Mouse (Mus musculus): ENCODE measurements at regions not wholly inside any gene's neighbourhood (a gene's known extent, or its start where the extent isn't known, plus 50 kb on each side); places are given as distances from the start of the nearest gene placed in this dataset.

DNA sequence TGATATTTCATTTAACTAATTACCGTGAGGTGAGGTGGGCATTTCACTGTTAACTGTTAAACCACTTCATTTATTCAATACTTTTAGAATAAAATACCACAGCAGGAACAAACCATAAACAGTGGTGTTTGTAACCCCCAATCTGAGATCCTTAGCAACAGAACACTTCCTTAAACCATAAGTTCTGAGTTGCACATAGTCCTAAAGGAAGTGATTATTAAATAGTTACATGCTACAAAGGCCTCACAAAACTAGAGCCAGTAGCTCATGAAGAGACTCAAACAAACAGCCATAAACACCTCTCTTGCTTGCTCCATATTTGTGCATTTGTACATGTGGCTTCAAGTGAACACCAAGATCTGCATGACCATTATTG lies 222.5 kb upstream of the Mmadhc start:
- Histone ChIP-seq H3K9ac (ENCODE audit: low read depth, low read length) (no peak overlapping the region), H3K9me3 (ENCODE audit: control insufficient read depth, low read length) (no peaks in the 10 kb centered on the region), H3K36me3 (ENCODE audit: control insufficient read depth, insufficient read depth, low read length) (no peaks in the 10 kb centered on the region), H3K4me1 (ENCODE audit: control insufficient read depth, insufficient read depth, low read length) (no peaks in the 10 kb centered on the region), H3K4me3 (ENCODE audit: low read length) (no peak overlapping the region), H3K27ac (ENCODE audit: low read length) (no peak overlapping the region), H3K4me2 (ENCODE audit: low read depth, low read length) (no peak overlapping the region), H3K27me3 (replicated peaks; ENCODE audit: control insufficient read depth, insufficient read depth, low read length) (no peaks in the 10 kb centered on the region)
- ATAC-seq, result no peak
- WGBS, result 73% methylated on average over 1 of the region's 1 CpGs

DNA sequence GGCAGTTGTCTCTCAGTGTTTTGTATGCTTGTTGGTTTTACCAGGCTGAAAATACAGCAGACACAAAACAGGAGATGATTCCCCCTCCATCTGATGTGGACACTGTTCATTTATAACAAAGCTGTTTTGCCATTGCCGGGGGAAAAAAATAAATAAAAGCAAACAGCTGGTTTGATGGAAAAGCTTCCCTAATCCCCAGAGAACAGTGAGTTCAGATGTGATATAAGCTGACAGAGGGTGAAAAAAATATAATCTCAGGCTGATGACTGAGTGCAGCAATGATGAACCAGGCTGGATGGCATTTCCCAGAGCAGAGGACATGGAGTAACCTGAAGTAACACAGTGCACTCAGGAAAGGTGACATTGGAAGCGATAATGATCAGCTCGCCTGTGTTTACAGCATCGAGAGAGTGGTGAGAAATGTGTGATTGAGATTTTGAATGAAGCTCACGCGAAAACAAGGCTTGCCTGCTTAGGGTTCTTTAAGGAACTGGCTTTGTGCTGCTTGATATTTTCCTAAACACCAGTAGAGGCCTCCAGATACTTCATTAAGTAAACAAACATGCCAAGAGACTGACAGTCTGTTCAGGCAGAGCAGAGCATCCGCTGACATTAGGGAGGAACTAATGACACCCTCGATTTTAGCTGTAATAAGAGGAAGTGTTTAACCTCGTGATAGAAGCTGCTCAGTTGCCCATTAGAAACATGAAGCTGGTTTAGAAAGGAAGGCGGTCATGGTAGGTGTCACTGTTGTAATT lies 221.9 kb upstream of the Mmadhc start:
- 47% methylated on average over 10 of the region's 10 CpGs for WGBS
- H3K4me2 ChIP-seq (ENCODE audit: low read depth, low read length), result no peak overlapping the region
- H3K27me3 ChIP-seq (replicated peaks; ENCODE audit: control insufficient read depth, insufficient read depth, low read length), result no peaks in the 10 kb centered on the region
- no peaks in the 10 kb centered on the region for H3K4me1 ChIP-seq (ENCODE audit: control insufficient read depth, insufficient read depth, low read length)
- H3K4me3 ChIP-seq (ENCODE audit: low read length), result no peak overlapping the region
- no peaks in the 10 kb centered on the region for H3K36me3 ChIP-seq (ENCODE audit: control insufficient read depth, insufficient read depth, low read length)
- no peak overlapping the region for H3K27ac ChIP-seq (ENCODE audit: low read length)
- H3K9ac ChIP-seq (ENCODE audit: low read depth, low read length), result no peak overlapping the region
- no peaks in the 10 kb centered on the region for H3K9me3 ChIP-seq (ENCODE audit: control insufficient read depth, low read length)
- ATAC-seq, result no peak

- H3K27ac ChIP-seq (ENCODE audit: low read length), result no peak overlapping the region
- WGBS, result 92% methylated on average over 4 of the region's 4 CpGs
- H3K36me3 ChIP-seq (ENCODE audit: control insufficient read depth, insufficient read depth, low read length), result no peaks in the 10 kb centered on the region
- no peak overlapping the region for H3K4me3 ChIP-seq (ENCODE audit: low read length)
- H3K9ac ChIP-seq (ENCODE audit: low read depth, low read length), result no peak overlapping the region
- H3K9me3 ChIP-seq (ENCODE audit: control insufficient read depth, low read length), result no peaks in the 10 kb centered on the region
- H3K4me2 ChIP-seq (ENCODE audit: low read depth, low read length), result no peak overlapping the region
- ATAC-seq, result no peak
- no peaks in the 10 kb centered on the region for H3K4me1 ChIP-seq (ENCODE audit: control insufficient read depth, insufficient read depth, low read length)
- H3K27me3 ChIP-seq (replicated peaks; ENCODE audit: control insufficient read depth, insufficient read depth, low read length), result no peaks in the 10 kb centered on the region
Measured at GRCm38 (mm10) chr2:50513276-50513675, 216.7 kb upstream of the Mmadhc start.

- 88% methylated on average over 8 of the region's 8 CpGs for WGBS
- Histone ChIP-seq H3K9me3 (ENCODE audit: control insufficient read depth, low read length) (no peaks in the 10 kb centered on the region), H3K4me3 (ENCODE audit: low read length) (no peak overlapping the region), H3K27me3 (replicated peaks; ENCODE audit: control insufficient read depth, insufficient read depth, low read length) (no peaks in the 10 kb centered on the region), H3K4me2 (ENCODE audit: low read depth, low read length) (no peak overlapping the region), H3K36me3 (ENCODE audit: control insufficient read depth, insufficient read depth, low read length) (no peaks in the 10 kb centered on the region), H3K4me1 (ENCODE audit: control insufficient read depth, insufficient read depth, low read length) (no peaks in the 10 kb centered on the region), H3K27ac (ENCODE audit: low read length) (no peak overlapping the region), H3K9ac (ENCODE audit: low read depth, low read length) (no peak overlapping the region)
- ATAC-seq, result no peak
Measured at GRCm38 (mm10) chr2:50498713-50499112, 202.1 kb upstream of the Mmadhc start.

GRCm38 (mm10) chr2:50496057-50496433 lies 199.4 kb upstream of the Mmadhc start:
- no peaks in the 10 kb centered on the region for H3K27me3 ChIP-seq (replicated peaks; ENCODE audit: control insufficient read depth, insufficient read depth, low read length)
- WGBS, result 91% methylated on average over 3 of the region's 3 CpGs
- no peaks in the 10 kb centered on the region for H3K4me1 ChIP-seq (ENCODE audit: control insufficient read depth, insufficient read depth, low read length)
- no peak overlapping the region for H3K4me2 ChIP-seq (ENCODE audit: low read depth, low read length)
- no peak overlapping the region for H3K4me3 ChIP-seq (ENCODE audit: low read length)
- H3K27ac ChIP-seq (ENCODE audit: low read length), result no peak overlapping the region
- no peaks in the 10 kb centered on the region for H3K9me3 ChIP-seq (ENCODE audit: control insufficient read depth, low read length)
- ATAC-seq, result no peak
- no peak overlapping the region for H3K9ac ChIP-seq (ENCODE audit: low read depth, low read length)
- no peaks in the 10 kb centered on the region for H3K36me3 ChIP-seq (ENCODE audit: control insufficient read depth, insufficient read depth, low read length)

DNA sequence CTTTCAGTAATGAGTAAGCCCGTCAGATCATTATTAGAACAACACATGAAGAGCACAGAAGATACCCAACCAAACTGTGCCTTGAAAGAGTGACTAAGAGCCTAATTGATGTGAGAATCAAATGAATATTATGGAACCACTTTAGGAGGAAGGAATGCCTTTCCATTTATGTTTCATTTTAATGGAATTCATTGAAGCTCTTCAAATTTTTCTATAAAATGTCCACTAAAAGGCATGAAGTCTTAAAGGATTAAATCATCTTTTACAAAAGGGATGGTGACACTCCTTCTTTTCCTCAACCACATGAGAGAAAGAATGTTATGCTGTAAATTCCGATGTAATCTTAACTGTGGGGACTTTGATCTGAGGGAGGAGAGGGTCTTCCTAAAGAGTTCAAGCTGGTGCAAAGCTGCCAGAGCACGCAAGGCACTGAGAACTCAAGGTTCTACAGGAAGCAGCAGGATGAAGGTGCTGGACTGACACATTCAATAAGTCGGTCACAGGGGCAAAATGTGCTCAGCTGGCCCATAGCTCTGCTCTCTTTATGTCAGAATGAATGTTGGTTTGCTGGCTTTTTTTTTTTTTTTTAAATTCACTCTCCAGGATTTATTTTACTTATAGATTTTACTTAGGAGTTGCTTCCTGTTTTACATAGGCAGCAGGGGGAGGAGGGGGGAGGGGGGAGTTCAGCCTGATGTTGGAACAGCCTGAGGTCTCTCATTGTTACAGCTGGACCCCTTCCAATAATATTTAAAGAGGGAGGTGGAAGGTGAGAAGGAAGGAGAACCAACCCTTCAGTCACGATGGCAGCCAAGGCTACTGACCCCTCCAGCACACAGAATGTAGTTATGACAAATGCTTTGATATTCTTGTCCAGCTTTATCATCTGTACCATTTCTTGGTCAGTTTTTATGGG lies 198.8 kb upstream of the Mmadhc start:
- Histone ChIP-seq H3K36me3 (ENCODE audit: control insufficient read depth, insufficient read depth, low read length) (no peaks in the 10 kb centered on the region), H3K9ac (ENCODE audit: low read depth, low read length) (no peak overlapping the region), H3K9me3 (ENCODE audit: control insufficient read depth, low read length) (no peaks in the 10 kb centered on the region), H3K4me1 (ENCODE audit: control insufficient read depth, insufficient read depth, low read length) (no peaks in the 10 kb centered on the region), H3K27ac (ENCODE audit: low read length) (no peak overlapping the region), H3K4me2 (ENCODE audit: low read depth, low read length) (no peak overlapping the region), H3K27me3 (replicated peaks; ENCODE audit: control insufficient read depth, insufficient read depth, low read length) (no peaks in the 10 kb centered on the region), H3K4me3 (ENCODE audit: low read length) (no peak overlapping the region)
- ATAC-seq, result peak; percentile 62
- WGBS, result 42% methylated on average over 5 of the region's 5 CpGs

DNA sequence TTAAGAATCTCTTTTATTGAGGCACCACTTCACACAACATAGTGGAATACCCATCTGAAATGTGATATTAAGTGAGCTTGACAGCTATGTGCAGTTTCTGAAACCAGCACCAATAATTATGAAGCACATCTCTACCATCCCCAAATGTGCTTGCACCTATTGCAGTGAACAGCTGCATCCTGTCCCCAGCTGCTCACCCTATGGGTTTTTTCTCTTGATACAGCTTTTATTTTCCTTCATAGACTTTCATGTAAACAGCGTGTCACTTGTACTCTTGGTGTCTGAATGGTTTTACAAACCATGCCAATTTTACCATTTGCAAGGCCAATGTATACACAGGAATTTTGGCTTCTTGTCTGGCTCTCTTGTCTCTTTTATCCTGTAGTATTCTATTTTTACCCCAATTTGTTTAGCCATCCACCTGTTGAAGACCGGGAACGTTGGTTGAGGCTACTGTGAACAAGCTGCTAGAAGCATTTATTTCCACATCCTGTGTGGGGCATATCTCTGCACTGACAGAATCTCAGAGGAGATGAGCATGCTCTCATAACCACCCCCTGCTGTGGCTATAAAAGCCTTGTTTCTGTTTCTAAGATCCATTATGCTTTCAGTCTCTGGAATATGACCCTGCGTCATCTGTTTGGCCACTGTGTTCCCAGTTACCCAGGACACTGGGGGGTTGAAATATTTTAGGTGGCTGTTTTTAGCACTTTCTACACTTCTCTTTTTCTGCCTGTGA lies 197.2 kb upstream of the Mmadhc start:
- no peaks in the 10 kb centered on the region for H3K27me3 ChIP-seq (replicated peaks; ENCODE audit: control insufficient read depth, insufficient read depth, low read length)

GRCm38 (mm10) chr2:50463799-50464198 lies 167.2 kb upstream of the Mmadhc start:
- no peak overlapping the region for H3K4me2 ChIP-seq (ENCODE audit: low read depth, low read length)
- H3K4me3 ChIP-seq (ENCODE audit: low read length), result no peak overlapping the region
- WGBS, result 79% methylated on average over 4 of the region's 4 CpGs
- H3K36me3 ChIP-seq (ENCODE audit: control insufficient read depth, insufficient read depth, low read length), result no peaks in the 10 kb centered on the region
- H3K4me1 ChIP-seq (ENCODE audit: control insufficient read depth, insufficient read depth, low read length), result no peaks in the 10 kb centered on the region
- H3K27ac ChIP-seq (ENCODE audit: low read length), result no peak overlapping the region
- H3K27me3 ChIP-seq (replicated peaks; ENCODE audit: control insufficient read depth, insufficient read depth, low read length), result no peaks in the 10 kb centered on the region
- no peaks in the 10 kb centered on the region for H3K9me3 ChIP-seq (ENCODE audit: control insufficient read depth, low read length)
- H3K9ac ChIP-seq (ENCODE audit: low read depth, low read length), result no peak overlapping the region
- no peak for ATAC-seq

More for the DNA sequence above, 197.2 kb upstream of the Mmadhc start:
- Histone ChIP-seq H3K9ac (ENCODE audit: low read depth, low read length) (no peak overlapping the region), H3K4me1 (ENCODE audit: control insufficient read depth, insufficient read depth, low read length) (no peaks in the 10 kb centered on the region), H3K27ac (ENCODE audit: low read length) (no peak overlapping the region), H3K9me3 (ENCODE audit: control insufficient read depth, low read length) (no peaks in the 10 kb centered on the region), H3K4me2 (ENCODE audit: low read depth, low read length) (no peak overlapping the region), H3K36me3 (ENCODE audit: control insufficient read depth, insufficient read depth, low read length) (no peaks in the 10 kb centered on the region), H3K4me3 (ENCODE audit: low read length) (no peak overlapping the region)
- no peak for ATAC-seq
- WGBS, result 63% methylated on average over 4 of the region's 4 CpGs

DNA sequence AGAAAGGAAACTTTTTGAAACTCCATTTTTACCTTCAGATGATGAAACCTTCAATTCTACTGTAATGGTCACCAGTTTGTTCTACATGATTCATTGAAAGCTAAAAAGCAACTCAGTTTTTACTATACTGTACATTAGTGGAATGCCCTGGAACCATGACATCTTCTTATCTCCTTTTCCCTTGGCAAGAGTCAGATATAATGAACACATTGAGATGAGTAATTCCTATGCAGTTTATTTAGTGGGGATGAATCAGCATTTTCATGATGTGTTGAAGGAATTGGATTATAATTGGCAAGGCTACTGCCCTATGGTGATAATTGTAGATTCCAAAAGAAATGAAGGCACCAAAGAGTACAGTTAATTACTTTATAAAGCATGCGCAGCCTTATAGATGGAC lies 165.8 kb upstream of the Mmadhc start:
- Histone ChIP-seq H3K27me3 (replicated peaks; ENCODE audit: control insufficient read depth, insufficient read depth, low read length) (no peaks in the 10 kb centered on the region), H3K4me1 (ENCODE audit: control insufficient read depth, insufficient read depth, low read length) (no peaks in the 10 kb centered on the region), H3K9me3 (ENCODE audit: control insufficient read depth, low read length) (no peaks in the 10 kb centered on the region), H3K4me3 (ENCODE audit: low read length) (no peak overlapping the region), H3K4me2 (ENCODE audit: low read depth, low read length) (no peak overlapping the region), H3K9ac (ENCODE audit: low read depth, low read length) (no peak overlapping the region), H3K36me3 (ENCODE audit: control insufficient read depth, insufficient read depth, low read length) (no peaks in the 10 kb centered on the region), H3K27ac (ENCODE audit: low read length) (no peak overlapping the region)
- ATAC-seq, result no peak
- 91% methylated on average over 1 of the region's 1 CpGs for WGBS
